Mouse (Mus musculus): ENCODE data around the gene Hes6.

The Hes6 gene

GRCm38 (mm10) chr1:91413898-91414594 is at the start of gene Hes6:
Gene Hes6, minus strand, starts transcription at chr1:91414038.
- ChIA-PET CTCF (interaction anchor here (0.5 to 2.2 kb wide), 9 partner anchors 14 to 539 kb away, joined by 3 to 11 read pairs (median 3); partner anchors contain the start of gene Erfe (in 1 of the 4)), POLR2A (interaction anchor here in 3 of 4 experiments (0.6 to 3.6 kb wide), 46 partner anchors 9 to 1060 kb away, joined by 3 to 25 read pairs (median 4); partner anchors contain the start of genes Erfe (in 2 of the 3), Asb1 (in 1 of the 3), Ilkap (in 1 of the 3) and Klhl30 (in 1 of the 3))

GRCm38 (mm10) chr1:91463336-91463995 is 49.6 kb upstream of the Hes6 start:
- ChIA-PET POLR2A (interaction anchor here in 1 of 4 experiments (1.1 kb wide), 1 partner anchor 40 kb away, joined by 4 read pairs; no protein-coding TSS in a partner anchor), CTCF (interaction anchor here in 1 of 4 experiments (0.6 kb wide), 1 partner anchor 200 kb away, joined by 3 read pairs; no protein-coding TSS in a partner anchor)

- CTCF ChIA-PET: interaction anchor here in 2 of 4 experiments (0.6 to 0.8 kb wide), 2 partner anchors 23 to 31 kb away, joined by 4 to 6 read pairs; no protein-coding TSS in a partner anchor
- POLR2A ChIA-PET: interaction anchor here in 2 of 4 experiments (0.7 to 3.6 kb wide), 4 partner anchors 21 to 47 kb away, joined by 3 to 13 read pairs (median 4); partner anchors contain the start of gene Hes6 (in 2 of the 2)
Observed at GRCm38 (mm10) chr1:91460564-91460963, 46.7 kb upstream of the Hes6 start.

- CTCF ChIA-PET: interaction anchor here in 2 of 4 experiments (0.6 to 0.8 kb wide), 2 partner anchors 23 to 30 kb away, joined by 4 to 6 read pairs; no protein-coding TSS in a partner anchor
Observed at GRCm38 (mm10) chr1:91460069-91460468, 46.2 kb upstream of the Hes6 start.

GRCm38 (mm10) chr1:91459059-91459809 is 45.4 kb upstream of the Hes6 start, which contains the start of gene Per2:
Gene Per2, minus strand, starts transcription at chr1:91459324.
- CTCF ChIA-PET: interaction anchor here in 1 of 4 experiments (0.6 to 0.7 kb wide), 2 partner anchors 24 to 30 kb away, joined by 3 read pairs; no protein-coding TSS in a partner anchor
- POLR2A ChIA-PET: interaction anchor here in 3 of 4 experiments (0.9 to 3.6 kb wide), 8 partner anchors 24 to 208 kb away, joined by 3 to 13 read pairs (median 4); partner anchors contain the start of genes Hes6 (in 2 of the 3) and Traf3ip1 (in 2 of the 3)

More at GRCm38 (mm10) chr1:91460069-91460468, 46.2 kb upstream of the Hes6 start:
- POLR2A ChIA-PET: interaction anchor here in 2 of 4 experiments (0.9 to 3.6 kb wide), 4 partner anchors 24 to 78 kb away, joined by 3 to 13 read pairs (median 4); partner anchors contain the start of gene Hes6 (in 2 of the 2)

GRCm38 (mm10) chr1:91458223-91458861 is 44.5 kb upstream of the Hes6 start:
- CTCF ChIA-PET: interaction anchor here in 1 of 4 experiments (0.7 kb wide), 1 partner anchor 25 kb away, joined by 3 read pairs; no protein-coding TSS in a partner anchor

GRCm38 (mm10) chr1:91457698-91458097 is 43.9 kb upstream of the Hes6 start:
- POLR2A ChIA-PET: interaction anchor here in 2 of 4 experiments (1.1 to 3.6 kb wide), 2 partner anchors 22 to 44 kb away, joined by 4 to 13 read pairs; partner anchors contain the start of gene Hes6 (in 1 of the 2)
- CTCF ChIA-PET: no interaction called here

More at GRCm38 (mm10) chr1:91458223-91458861, 44.5 kb upstream of the Hes6 start:
- POLR2A ChIA-PET: interaction anchor here in 2 of 4 experiments (1.1 to 3.6 kb wide), 3 partner anchors 21 to 45 kb away, joined by 4 to 13 read pairs (median 4); partner anchors contain the start of gene Hes6 (in 1 of the 2)

GRCm38 (mm10) chr1:91457116-91457515 is 43.3 kb upstream of the Hes6 start:
- CTCF ChIA-PET: no interaction called here
- POLR2A ChIA-PET: interaction anchor here in 2 of 4 experiments (1.1 to 3.6 kb wide), 2 partner anchors 22 to 44 kb away, joined by 4 to 13 read pairs; partner anchors contain the start of gene Hes6 (in 1 of the 2)

- ChIA-PET POLR2A (interaction anchor here in 1 of 4 experiments (0.7 kb wide), 1 partner anchor 48 kb away, joined by 4 read pairs; no protein-coding TSS in a partner anchor), CTCF (no interaction called here)
Observed at GRCm38 (mm10) chr1:91456301-91456801, 42.5 kb upstream of the Hes6 start.

- ChIA-PET POLR2A (no interaction called here), CTCF (interaction anchor here in 1 of 4 experiments (0.7 kb wide), 1 partner anchor 69 kb away, joined by 3 read pairs; no protein-coding TSS in a partner anchor)
Observed at GRCm38 (mm10) chr1:91455661-91456161, 41.9 kb upstream of the Hes6 start.

- CTCF ChIA-PET: no interaction called here
- POLR2A ChIA-PET: no interaction called here
Observed at GRCm38 (mm10) chr1:91454927-91455326, 41.1 kb upstream of the Hes6 start.

GRCm38 (mm10) chr1:91454366-91454765 is 40.5 kb upstream of the Hes6 start:
- CTCF ChIA-PET: interaction anchor here in 1 of 4 experiments (0.6 kb wide), 1 partner anchor 585 kb away, joined by 20 read pairs; no protein-coding TSS in a partner anchor
- POLR2A ChIA-PET: interaction anchor here in 1 of 4 experiments (1.4 kb wide), 1 partner anchor 41 kb away, joined by 3 read pairs; the partner anchor contains the start of gene Hes6

- POLR2A ChIA-PET: interaction anchor here in 1 of 4 experiments (1.4 kb wide), 1 partner anchor 41 kb away, joined by 3 read pairs; the partner anchor contains the start of gene Hes6
- CTCF ChIA-PET: interaction anchor here in 1 of 4 experiments (0.6 kb wide), 1 partner anchor 585 kb away, joined by 20 read pairs; no protein-coding TSS in a partner anchor
Observed at GRCm38 (mm10) chr1:91453932-91454331, 40.1 kb upstream of the Hes6 start.

- CTCF ChIA-PET: no interaction called here
- POLR2A ChIA-PET: no interaction called here
Observed at GRCm38 (mm10) chr1:91451547-91452084, 37.8 kb upstream of the Hes6 start.

GRCm38 (mm10) chr1:91450851-91451250 is 37.0 kb upstream of the Hes6 start:
- POLR2A ChIA-PET: interaction anchor here in 1 of 4 experiments (0.5 kb wide), 1 partner anchor 301 kb away, joined by 4 read pairs; no protein-coding TSS in a partner anchor

GRCm38 (mm10) chr1:91448688-91449087 is 34.9 kb upstream of the Hes6 start:
- ChIA-PET CTCF (no interaction called here), POLR2A (no interaction called here)

More at GRCm38 (mm10) chr1:91450851-91451250, 37.0 kb upstream of the Hes6 start:
- CTCF ChIA-PET: no interaction called here

GRCm38 (mm10) chr1:91446511-91446910 is 32.7 kb upstream of the Hes6 start:
- ChIA-PET CTCF (no interaction called here), POLR2A (no interaction called here)
